Mouse (Mus musculus) intestine, embryonic 14.5 days (tissue): ENCODE results near the gene Pank1. TPM values are rescaled to one million over a fixed set of nuclear protein-coding genes. Genes with fewer than 3 reads are reported as not detected.

Experiments
- ATAC-seq: fragments of 200-750 bp; cut with Nextera tagmentation; replicated peaks from 2 replicates; pipeline ENCODE4 v1.8.0; 2017; ENCODE audit warnings: low read depth, moderate number of reproducible peaks, moderate TSS enrichment, moderate library complexity; ENCODE audit not compliant: low FRiP score, low TSS enrichment
- DNase-seq: peaks from one replicate; pipeline ENCODE4 v3.0.0-alpha.2; 2018; ENCODE audit warnings: low spot score
- H3K27ac ChIP-seq: fragments of 300-500 bp; sonication (generic); 2 replicates; pipeline ENCODE4 v1.5.1; 2014; ENCODE audit warnings: low read depth, mild to moderate bottlenecking, control low read depth
- H3K27me3 ChIP-seq: fragments of 300-500 bp; sonication (generic); replicated peaks from 2 replicates; pipeline ENCODE4 v1.6.1; 2014; ENCODE audit warnings: low read length, control low read depth; ENCODE audit not compliant: control insufficient read depth, insufficient read depth
- H3K36me3 ChIP-seq: fragments of 300-500 bp; sonication (generic); 2 replicates; pipeline ENCODE4 v1.6.1; 2014; ENCODE audit warnings: low read length, control low read depth; ENCODE audit not compliant: control insufficient read depth, insufficient read depth
- H3K4me1 ChIP-seq: fragments of 300-500 bp; sonication (generic); replicated peaks from 2 replicates; pipeline ENCODE4 v1.6.1; 2014; ENCODE audit warnings: low read length, control low read depth, mixed read lengths; ENCODE audit not compliant: control insufficient read depth, insufficient read depth
- H3K4me2 ChIP-seq: fragments of 300-500 bp; sonication (generic); 2 replicates; pipeline ENCODE4 v1.6.1; 2014; ENCODE audit warnings: low read length
- H3K4me3 ChIP-seq: fragments of 300-500 bp; sonication (generic); 2 replicates; pipeline ENCODE4 v1.5.1; 2014; ENCODE audit warnings: low read depth, low read length, control low read depth, mixed read lengths
- H3K9ac ChIP-seq: fragments of 300-500 bp; sonication (generic); 2 replicates; pipeline ENCODE4 v1.6.1; 2014; ENCODE audit warnings: mild to moderate bottlenecking, low read length
- H3K9me3 ChIP-seq: fragments of 300-500 bp; sonication (generic); 2 replicates; pipeline ENCODE4 v1.6.1; 2016; ENCODE audit warnings: low read length, control low read depth; ENCODE audit not compliant: control insufficient read depth
- WGBS: fragments of 180-500 bp; shearing (Covaris S2); extraction: QIAGEN DNeasy Blood & Tissue Kit; methylation state at CpG from one replicate; pipeline ENCODE4 v1.1.7; 2014; 5-methylcytosine and 5-hydroxymethylcytosine counted together
- polyA plus RNA-seq: library from polyadenylated mRNA; unstranded; fragments of >200 nt; fragmentation: Nextera tagmentation; extraction: Ambion mirVana; gene quantifications from 2 replicates; pipeline ENCODE4 v1.2.1, GENCODE M21; 2014

The Pank1 gene
- polyA plus RNA-seq, 1 experiment from 2014 or later, result 10.6 TPM

DNA sequence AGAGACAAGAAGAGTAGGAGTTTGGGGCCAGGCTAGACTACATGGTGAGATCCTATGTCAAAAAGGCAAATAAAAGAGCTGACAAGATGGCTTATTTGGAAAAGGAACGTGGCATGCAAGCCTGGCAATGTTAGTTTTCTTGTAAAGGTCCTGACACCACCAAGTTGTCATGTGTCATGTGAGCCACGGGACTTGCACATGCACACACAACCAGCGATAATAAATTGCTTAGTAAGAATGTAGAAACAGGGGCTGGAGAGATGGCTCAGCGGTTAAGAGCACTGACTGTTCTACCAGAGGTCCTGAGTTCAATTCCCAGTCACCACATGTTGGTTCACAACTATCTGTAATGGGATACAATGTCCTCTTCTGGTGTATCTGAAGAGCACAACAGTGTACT is 7.1 kb upstream of the Pank1 start:
- DNase-seq, result no peak
- Histone ChIP-seq H3K4me3 (no peak overlapping the region), H3K4me1 (no peaks in the 10 kb centered on the region), H3K27me3 (no peaks in the 10 kb centered on the region), H3K9ac (no peak overlapping the region), H3K36me3 (no peaks in the 10 kb centered on the region), H3K27ac (no peak overlapping the region), H3K9me3 (no peaks in the 10 kb centered on the region), H3K4me2 (no peak overlapping the region)
- no peak for ATAC-seq
- WGBS, result 79% methylated on average over 4 of the region's 4 CpGs

- Histone ChIP-seq H3K27me3 (no peaks in the 10 kb centered on the region), H3K36me3 (no peaks in the 10 kb centered on the region), H3K9me3 (no peaks in the 10 kb centered on the region), H3K4me3 (no peak overlapping the region), H3K9ac (no peak overlapping the region), H3K4me2 (no peak overlapping the region), H3K4me1 (peaks cover 7% of the 10 kb centered on the region), H3K27ac (no peak overlapping the region)
- ATAC-seq, result no peak
- no peak for DNase-seq
- 79% methylated on average over 3 of the region's 3 CpGs for WGBS
Observed at GRCm38 (mm10) chr19:34883526-34884224, 4.4 kb upstream of the Pank1 start.

- no peak for ATAC-seq
- peaks cover 9% of the 10 kb centered on the region for H3K4me1 ChIP-seq
- WGBS, result 88% methylated on average over 2 of the region's 2 CpGs
- no peak for DNase-seq
- no peak overlapping the region for H3K9ac ChIP-seq
- H3K9me3 ChIP-seq, result no peaks in the 10 kb centered on the region
- no peaks in the 10 kb centered on the region for H3K36me3 ChIP-seq
- H3K27me3 ChIP-seq, result no peaks in the 10 kb centered on the region
- H3K4me3 ChIP-seq, result no peak overlapping the region
- no peak overlapping the region for H3K27ac ChIP-seq
- no peak overlapping the region for H3K4me2 ChIP-seq
Observed at GRCm38 (mm10) chr19:34882443-34882842, 3.2 kb upstream of the Pank1 start.

DNA sequence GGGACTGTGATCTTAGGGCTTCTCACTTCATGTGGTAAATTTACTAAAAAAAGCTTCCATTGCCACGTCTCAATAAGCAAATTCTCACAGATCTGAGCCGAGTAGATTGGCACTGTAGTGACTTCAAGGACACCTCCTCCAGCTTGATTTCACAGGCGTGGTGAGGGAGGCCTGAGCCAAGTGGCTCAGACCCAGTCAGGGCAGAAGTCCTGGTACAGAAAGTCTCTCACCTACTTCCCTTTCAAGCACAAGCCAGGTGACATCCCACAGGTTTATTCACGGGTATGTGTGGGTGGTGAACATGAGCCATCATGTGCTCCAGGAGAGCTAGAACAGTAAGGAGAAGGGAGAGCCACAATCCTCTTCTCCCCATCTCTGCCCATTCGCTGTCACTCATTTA is 1.9 kb upstream of the Pank1 start:
- 83% methylated on average over 5 of the region's 5 CpGs for WGBS
- ATAC-seq, result no peak

GRCm38 (mm10) chr19:34879624-34880023 is 369 bp upstream of the Pank1 start:
- peak overlapping the region; percentile 96 for H3K4me3 ChIP-seq
- H3K9ac ChIP-seq, result peak overlapping the region; percentile 95
- H3K9me3 ChIP-seq, result no peaks in the 10 kb centered on the region
- no peaks in the 10 kb centered on the region for H3K27me3 ChIP-seq
- ATAC-seq (no peak), DNase-seq (no peak)
- WGBS, result 20% methylated on average over 6 of the region's 6 CpGs
- peaks cover 12% of the 10 kb centered on the region for H3K4me1 ChIP-seq
- peak overlapping the region; percentile 96; the same call in 1 of the 2 replicates for H3K27ac ChIP-seq
- no peaks in the 10 kb centered on the region for H3K36me3 ChIP-seq
- H3K4me2 ChIP-seq, result peak overlapping the region; percentile 74

More for the DNA sequence above, 1.9 kb upstream of the Pank1 start:
- Histone ChIP-seq H3K27me3 (no peaks in the 10 kb centered on the region), H3K9me3 (no peaks in the 10 kb centered on the region), H3K9ac (no peak overlapping the region), H3K4me3 (no peak overlapping the region), H3K27ac (no peak overlapping the region), H3K4me1 (peaks cover 12% of the 10 kb centered on the region), H3K4me2 (no peak overlapping the region), H3K36me3 (no peaks in the 10 kb centered on the region)
- DNase-seq, result no peak

GRCm38 (mm10) chr19:34877898-34878602 is 1.2 kb downstream of the Pank1 start:
- peak; percentile 93 for ATAC-seq
- Histone ChIP-seq H3K4me3 (peak overlapping the region; percentile 96), H3K4me1 (peaks cover 12% of the 10 kb centered on the region), H3K27ac (peak overlapping the region; percentile 96), H3K9ac (peak overlapping the region; percentile 95), H3K4me2 (peak overlapping the region; percentile 74), H3K9me3 (no peaks in the 10 kb centered on the region), H3K36me3 (no peaks in the 10 kb centered on the region), H3K27me3 (no peaks in the 10 kb centered on the region)
- DNase-seq, result peak; percentile 91
- under 1% methylated on average over 45 of the region's 45 CpGs for WGBS

GRCm38 (mm10) chr19:34876676-34877075 is 2.6 kb downstream of the Pank1 start:
- Histone ChIP-seq H3K36me3 (no peaks in the 10 kb centered on the region), H3K9me3 (no peaks in the 10 kb centered on the region), H3K27me3 (no peaks in the 10 kb centered on the region), H3K9ac (no peak overlapping the region), H3K4me3 (no peak overlapping the region), H3K27ac (no peak overlapping the region), H3K4me1 (peaks cover 12% of the 10 kb centered on the region), H3K4me2 (no peak overlapping the region)
- 89% methylated on average over 7 of the region's 7 CpGs for WGBS
- DNase-seq (no peak), ATAC-seq (no peak)

GRCm38 (mm10) chr19:34869375-34869774 is 9.9 kb downstream of the Pank1 start:
- no peak for ATAC-seq
- Histone ChIP-seq H3K4me1 (0 out of 2 replicates have a peak, but pooled peaks cover 8% of the 10 kb centered on the region), H3K36me3 (no peaks in the 10 kb centered on the region), H3K27me3 (no peaks in the 10 kb centered on the region), H3K9me3 (no peaks in the 10 kb centered on the region), H3K4me2 (no peak overlapping the region), H3K9ac (no peak overlapping the region), H3K4me3 (no peak overlapping the region), H3K27ac (no peak overlapping the region)
- WGBS, result 76% methylated on average over 3 of the region's 3 CpGs
- no peak for DNase-seq
